Mouse (Mus musculus): ENCODE measurements around the gene Mast4. TPM values are rescaled to one million over a fixed set of nuclear protein-coding genes. Genes with fewer than 3 reads are reported as not detected.

Mast4 gene
- total and polyA plus RNA-seq, 3 experiments: 0.04 to 1.1 (median 0.23) TPM

GRCm38 (mm10) chr13:103128729-103129128 is 205.6 kb downstream of the Mast4 start:
- Histone ChIP-seq H3K27me3 (ENCODE audit: insufficient read depth, low read length) (peaks cover 3% of the 10 kb centered on the region; the same call in 1 of the 2 replicates), H3K4me3 (ENCODE audit: low read depth, low read length) (no peak overlapping the region), H3K36me3 (replicated peaks) (no peaks in the 10 kb centered on the region), H3K4me1 (ENCODE audit: insufficient read depth, low read depth, low read length) (no peaks in the 10 kb centered on the region), H3K9me3 (replicated peaks) (no peaks in the 10 kb centered on the region)
- no peak for ATAC-seq (ENCODE audit: extremely low read depth, insufficient number of reproducible peaks, low FRiP score, poor library complexity, severe bottlenecking)
- no peak for TF ChIP-seq CTCF (IDR thresholded peaks at IDR 0.05; ENCODE audit: low read depth, low read length)
- no peak for TF ChIP-seq TAL1 (conservative IDR thresholded peaks at IDR 0.05; ENCODE audit: low read depth, low read length)
- TF ChIP-seq GATA1 (IDR thresholded peaks at IDR 0.05; ENCODE audit: borderline replicate concordance, low read length): no peak
- TF ChIP-seq POLR2AphosphoS5 (IDR thresholded peaks at IDR 0.05; ENCODE audit: insufficient replicate concordance, low read depth, low read length): no peak
- no peak for TF ChIP-seq GATA2 (IDR thresholded peaks at IDR 0.05; ENCODE audit: borderline replicate concordance, low read depth, low read length)
- no peak for DNase-seq (ENCODE audit: low spot score)

GRCm38 (mm10) chr13:103127594-103127993 is 206.7 kb downstream of the Mast4 start:
- ATAC-seq (ENCODE audit: extremely low read depth, insufficient number of reproducible peaks, low FRiP score, poor library complexity, severe bottlenecking) (no peak), DNase-seq (ENCODE audit: low spot score) (no peak)
- Histone ChIP-seq H3K4me3 (ENCODE audit: low read depth, low read length) (no peak overlapping the region), H3K27me3 (ENCODE audit: insufficient read depth, low read length) (peaks cover 4% of the 10 kb centered on the region; the same call in 1 of the 2 replicates), H3K4me1 (ENCODE audit: insufficient read depth, low read depth, low read length) (no peaks in the 10 kb centered on the region), H3K36me3 (replicated peaks) (no peaks in the 10 kb centered on the region), H3K9me3 (replicated peaks) (no peaks in the 10 kb centered on the region)
- TF ChIP-seq TAL1 (conservative IDR thresholded peaks at IDR 0.05; ENCODE audit: low read depth, low read length) (no peak), CTCF (IDR thresholded peaks at IDR 0.05; ENCODE audit: low read depth, low read length) (no peak), POLR2AphosphoS5 (IDR thresholded peaks at IDR 0.05; ENCODE audit: insufficient replicate concordance, low read depth, low read length) (no peak), GATA1 (IDR thresholded peaks at IDR 0.05; ENCODE audit: borderline replicate concordance, low read length) (no peak), GATA2 (IDR thresholded peaks at IDR 0.05; ENCODE audit: borderline replicate concordance, low read depth, low read length) (no peak)

- Histone ChIP-seq H3K9me3 (replicated peaks) (no peaks in the 10 kb centered on the region), H3K4me1 (ENCODE audit: insufficient read depth, low read depth, low read length) (no peaks in the 10 kb centered on the region), H3K4me3 (ENCODE audit: low read depth, low read length) (no peak overlapping the region), H3K27me3 (ENCODE audit: insufficient read depth, low read length) (peaks cover 9% of the 10 kb centered on the region; the same call in 1 of the 2 replicates), H3K36me3 (replicated peaks) (no peaks in the 10 kb centered on the region)
- no peak for DNase-seq (ENCODE audit: low spot score)
- TF ChIP-seq GATA1 (IDR thresholded peaks at IDR 0.05; ENCODE audit: borderline replicate concordance, low read length): no peak
- TF ChIP-seq GATA2 (IDR thresholded peaks at IDR 0.05; ENCODE audit: borderline replicate concordance, low read depth, low read length): no peak
- TF ChIP-seq CTCF (IDR thresholded peaks at IDR 0.05; ENCODE audit: low read depth, low read length): no peak
- ATAC-seq (ENCODE audit: extremely low read depth, insufficient number of reproducible peaks, low FRiP score, poor library complexity, severe bottlenecking): no peak
Observed at GRCm38 (mm10) chr13:103123716-103124115, 210.6 kb downstream of the Mast4 start.

GRCm38 (mm10) chr13:103121796-103122792 is 212.2 kb downstream of the Mast4 start:
- no peaks in the 10 kb centered on the region for H3K36me3 ChIP-seq (replicated peaks)
- no peak overlapping the region for H3K4me3 ChIP-seq (ENCODE audit: low read depth, low read length)
- ATAC-seq (ENCODE audit: extremely low read depth, insufficient number of reproducible peaks, low FRiP score, poor library complexity, severe bottlenecking): no peak
- TF ChIP-seq TAL1 (conservative IDR thresholded peaks at IDR 0.05; ENCODE audit: low read depth, low read length) (no peak), GATA1 (IDR thresholded peaks at IDR 0.05; ENCODE audit: borderline replicate concordance, low read length) (no peak), CTCF (IDR thresholded peaks at IDR 0.05; ENCODE audit: low read depth, low read length) (no peak), GATA2 (IDR thresholded peaks at IDR 0.05; ENCODE audit: borderline replicate concordance, low read depth, low read length) (no peak), POLR2AphosphoS5 (IDR thresholded peaks at IDR 0.05; ENCODE audit: insufficient replicate concordance, low read depth, low read length) (no peak)
- H3K4me1 ChIP-seq (ENCODE audit: insufficient read depth, low read depth, low read length): no peaks in the 10 kb centered on the region
- no peak for DNase-seq (ENCODE audit: low spot score)
- H3K27me3 ChIP-seq (ENCODE audit: insufficient read depth, low read length): peaks cover 9% of the 10 kb centered on the region; the same call in 1 of the 2 replicates
- H3K9me3 ChIP-seq (replicated peaks): no peaks in the 10 kb centered on the region

- Histone ChIP-seq H3K4me3 (ENCODE audit: low read depth, low read length) (no peak overlapping the region), H3K27me3 (ENCODE audit: insufficient read depth, low read length) (peaks cover 9% of the 10 kb centered on the region; the same call in 1 of the 2 replicates), H3K9me3 (replicated peaks) (no peaks in the 10 kb centered on the region), H3K4me1 (ENCODE audit: insufficient read depth, low read depth, low read length) (no peaks in the 10 kb centered on the region), H3K36me3 (replicated peaks) (no peaks in the 10 kb centered on the region)
- DNase-seq (ENCODE audit: low spot score) (no peak), ATAC-seq (ENCODE audit: extremely low read depth, insufficient number of reproducible peaks, low FRiP score, poor library complexity, severe bottlenecking) (no peak)
- TF ChIP-seq GATA1 (IDR thresholded peaks at IDR 0.05; ENCODE audit: borderline replicate concordance, low read length) (no peak), TAL1 (conservative IDR thresholded peaks at IDR 0.05; ENCODE audit: low read depth, low read length) (no peak), POLR2AphosphoS5 (IDR thresholded peaks at IDR 0.05; ENCODE audit: insufficient replicate concordance, low read depth, low read length) (no peak), GATA2 (IDR thresholded peaks at IDR 0.05; ENCODE audit: borderline replicate concordance, low read depth, low read length) (no peak), CTCF (IDR thresholded peaks at IDR 0.05; ENCODE audit: low read depth, low read length) (no peak)
Observed at GRCm38 (mm10) chr13:103120669-103121131, 213.6 kb downstream of the Mast4 start.

GRCm38 (mm10) chr13:103119728-103120127 is 214.6 kb downstream of the Mast4 start:
- Histone ChIP-seq H3K27me3 (ENCODE audit: insufficient read depth, low read length) (peaks cover 9% of the 10 kb centered on the region; the same call in 1 of the 2 replicates), H3K9me3 (replicated peaks) (no peaks in the 10 kb centered on the region), H3K36me3 (replicated peaks) (no peaks in the 10 kb centered on the region), H3K4me1 (ENCODE audit: insufficient read depth, low read depth, low read length) (no peaks in the 10 kb centered on the region), H3K4me3 (ENCODE audit: low read depth, low read length) (no peak overlapping the region)
- DNase-seq (ENCODE audit: low spot score) (no peak), ATAC-seq (ENCODE audit: extremely low read depth, insufficient number of reproducible peaks, low FRiP score, poor library complexity, severe bottlenecking) (no peak)
- TF ChIP-seq TAL1 (conservative IDR thresholded peaks at IDR 0.05; ENCODE audit: low read depth, low read length) (no peak), GATA1 (IDR thresholded peaks at IDR 0.05; ENCODE audit: borderline replicate concordance, low read length) (no peak), CTCF (IDR thresholded peaks at IDR 0.05; ENCODE audit: low read depth, low read length) (no peak), POLR2AphosphoS5 (IDR thresholded peaks at IDR 0.05; ENCODE audit: insufficient replicate concordance, low read depth, low read length) (no peak), GATA2 (IDR thresholded peaks at IDR 0.05; ENCODE audit: borderline replicate concordance, low read depth, low read length) (no peak)

Measured in G1E (cell line).